Mouse (Mus musculus) liver, postnatal 0 days (tissue): ENCODE data around the gene Nop58.

Source experiments
- CTCF ChIP-seq: sonication (generic); IDR thresholded peaks from 2 replicates; pipeline ENCODE4 v1.5.1; 2016; ENCODE audit warnings: antibody characterized with exemption, low read depth
- EP300 ChIP-seq: IDR thresholded peaks from 2 replicates; pipeline ENCODE4 v1.6.1; 2016; ENCODE audit warnings: antibody characterized with exemption, low read depth, mild to moderate bottlenecking

DNA sequence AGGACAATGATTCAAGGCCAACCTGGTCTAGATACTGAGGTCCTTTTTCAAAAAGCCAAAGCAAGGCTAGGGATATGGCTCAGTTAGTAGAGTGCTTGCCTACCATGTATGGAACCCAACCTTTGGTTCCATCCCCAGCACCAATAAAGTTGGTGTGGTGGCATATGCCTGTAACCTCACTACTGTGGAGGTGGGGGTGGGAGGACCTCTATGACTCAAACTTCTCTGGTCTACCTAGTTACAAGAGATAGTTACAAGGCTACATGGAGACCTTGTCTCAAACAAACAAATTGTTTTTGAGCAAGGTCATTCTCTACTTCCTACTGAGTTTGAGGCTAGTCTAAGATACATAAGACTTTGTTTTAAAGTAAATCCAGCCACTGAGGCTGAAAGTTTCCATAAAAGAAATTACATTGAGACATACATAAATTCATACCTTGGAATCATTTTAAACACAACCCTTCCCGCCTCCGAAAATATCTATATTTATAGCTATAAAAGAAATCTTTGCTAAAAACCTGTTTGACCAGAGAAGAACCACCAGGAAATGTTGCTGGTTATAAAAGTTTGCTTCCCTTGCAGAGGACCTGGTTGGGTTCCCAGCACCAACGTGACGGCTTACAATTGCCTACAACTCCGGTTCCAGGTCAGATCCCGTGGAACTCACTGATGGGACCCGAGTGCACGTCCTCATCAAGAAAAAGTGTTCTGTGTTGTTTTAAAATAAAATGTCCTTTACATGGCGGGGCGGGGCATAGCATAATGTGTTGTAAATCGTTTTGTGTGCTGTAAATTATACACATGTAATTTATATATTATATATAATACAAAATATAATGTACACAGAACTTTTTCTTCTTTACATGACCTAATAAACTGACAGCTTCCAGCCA lies 599 bp upstream of the Nop58 start:
- TF ChIP-seq CTCF (no peak), EP300 (no peak)
